Mouse (Mus musculus): ENCODE data around the gene Sntn. TPM values are rescaled to one million over a fixed set of nuclear protein-coding genes. Genes with fewer than 3 reads are reported as not detected.

The Sntn gene
- polyA plus RNA-seq (2015; fragmentation: Nextera tagmentation; extraction: Ambion mirVana), result not detected in 2 replicates

DNA sequence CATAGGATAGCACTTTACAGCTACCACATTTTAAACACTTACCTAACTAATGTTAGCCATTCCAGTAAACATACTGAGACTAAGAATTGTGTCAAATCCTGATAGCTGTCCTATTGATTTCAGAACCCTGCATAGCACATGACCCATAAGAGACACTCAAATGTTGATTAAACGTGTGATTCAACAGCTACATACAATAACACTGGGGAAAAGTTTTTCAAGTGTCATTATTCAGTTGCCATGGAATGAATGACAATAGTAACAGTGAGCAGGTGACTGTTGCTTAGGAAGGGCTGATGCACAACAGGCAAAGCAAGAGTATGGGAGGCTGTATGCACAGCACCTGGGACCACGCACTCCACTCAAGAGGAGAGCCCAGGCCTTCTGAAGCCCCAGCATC is at the start of gene Sntn:
Sntn (plus strand) TSS at position 301 of the 400 bp plus-strand sequence.
- Histone ChIP-seq H3K36me3 (ENCODE audit: control insufficient read depth, insufficient read depth, low read length) (no peaks in the 10 kb centered on the region), H3K4me2 (ENCODE audit: low read depth, low read length) (no peak within 1 kb of the TSS), H3K9me3 (replicated peaks; ENCODE audit: control insufficient read depth, low read length) (no peaks in the 10 kb centered on the region), H3K27ac (ENCODE audit: low read length) (no peak within 1 kb of the TSS), H3K4me3 (replicated peaks; ENCODE audit: low read length) (no peak within 1 kb of the TSS), H3K27me3 (ENCODE audit: control insufficient read depth, insufficient read depth, low read length) (no peaks in the 10 kb centered on the region), H3K9ac (ENCODE audit: low read length) (no peak within 1 kb of the TSS), H3K4me1 (ENCODE audit: control insufficient read depth, insufficient read depth, low read length) (no peaks in the 10 kb centered on the region)
- 52% methylated on average over 2 of the region's 2 CpGs for WGBS
- ATAC-seq (ENCODE audit: insufficient read depth, low FRiP score), result no peak

DNA sequence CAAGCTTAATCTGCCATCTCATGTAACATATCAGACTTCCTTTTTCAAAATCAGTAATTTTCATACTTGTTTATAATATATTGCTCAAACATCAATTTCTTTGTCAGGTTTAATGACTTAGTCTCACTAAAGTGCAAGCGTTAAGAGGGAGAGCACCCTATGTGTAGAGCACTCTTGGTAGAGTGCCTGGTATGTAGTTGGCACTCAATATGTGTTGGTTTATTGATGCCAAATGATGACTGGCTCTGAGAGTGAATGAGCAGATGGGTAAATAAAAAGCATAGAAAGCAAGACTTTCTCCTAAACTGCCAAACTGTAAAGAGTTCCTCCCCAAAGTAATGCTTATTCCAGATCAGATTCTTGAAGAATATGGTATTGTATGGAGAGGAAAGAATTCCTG is 20.8 kb upstream of the Sntn start:
- H3K36me3 ChIP-seq (ENCODE audit: control insufficient read depth, insufficient read depth, low read length), result no peaks in the 10 kb centered on the region
- 84% methylated on average over 1 of the region's 1 CpGs for WGBS

DNA sequence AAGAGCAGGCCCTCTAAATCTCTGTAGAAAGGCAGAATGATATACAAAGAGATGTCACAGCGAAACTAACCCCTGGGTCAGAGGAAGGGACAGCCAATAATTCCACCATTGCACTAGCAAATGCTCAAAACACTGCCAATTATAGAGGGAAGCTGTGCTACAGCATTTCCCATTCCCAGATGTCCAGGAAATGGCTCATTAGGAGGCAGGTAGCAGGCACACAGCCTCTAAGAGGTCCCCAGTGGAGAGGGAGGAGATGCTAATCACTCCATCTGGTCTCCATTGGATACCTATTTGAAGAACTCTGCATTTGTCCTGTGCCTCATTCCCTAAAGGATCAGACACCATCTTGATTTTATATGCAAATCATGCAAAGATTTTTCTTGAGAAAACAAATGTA is 19.6 kb upstream of the Sntn start:
- ATAC-seq (ENCODE audit: insufficient read depth, low FRiP score), result no peak

More for the DNA sequence above, 20.8 kb upstream of the Sntn start:
- no peak for ATAC-seq (ENCODE audit: insufficient read depth, low FRiP score)
- Histone ChIP-seq H3K9ac (ENCODE audit: low read length) (no peak overlapping the region), H3K27ac (ENCODE audit: low read length) (no peak overlapping the region), H3K4me1 (ENCODE audit: control insufficient read depth, insufficient read depth, low read length) (no peaks in the 10 kb centered on the region), H3K4me3 (replicated peaks; ENCODE audit: low read length) (no peak overlapping the region), H3K4me2 (ENCODE audit: low read depth, low read length) (no peak overlapping the region), H3K9me3 (replicated peaks; ENCODE audit: control insufficient read depth, low read length) (no peaks in the 10 kb centered on the region), H3K27me3 (ENCODE audit: control insufficient read depth, insufficient read depth, low read length) (no peaks in the 10 kb centered on the region)

DNA sequence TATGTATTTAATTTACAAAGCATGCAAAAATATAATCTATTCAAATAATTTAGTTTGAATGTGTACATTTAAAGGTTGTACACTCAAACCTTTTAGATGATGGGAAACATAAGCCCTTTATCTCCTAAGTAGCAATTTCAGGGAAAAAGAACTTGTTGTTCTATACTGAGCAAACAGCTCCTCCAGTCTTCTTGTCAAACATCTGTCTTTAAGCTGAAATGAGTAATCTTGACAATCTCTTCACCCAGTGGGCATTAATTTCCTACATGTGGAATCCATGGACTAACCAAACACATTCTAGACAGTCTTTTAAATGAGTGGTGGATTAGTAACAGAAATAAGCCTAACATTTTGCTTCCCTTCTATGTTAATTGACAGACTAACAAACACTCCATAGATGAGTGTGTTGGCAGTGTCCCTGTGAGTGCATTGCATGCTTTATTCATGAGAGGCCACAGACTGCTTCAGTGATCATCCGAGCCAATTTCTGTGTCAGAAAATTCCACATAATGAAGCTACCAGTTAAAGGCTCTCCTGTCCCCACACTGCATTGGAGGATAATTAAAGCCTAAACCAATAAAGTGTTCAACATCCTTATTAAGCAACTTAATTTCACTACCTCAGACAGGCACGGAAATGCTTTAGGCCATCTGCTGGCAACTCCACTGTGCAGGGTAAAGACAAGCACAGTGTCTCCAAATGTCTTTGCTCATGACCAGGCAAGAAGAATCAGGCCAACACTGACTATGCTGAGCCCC is 19.0 kb upstream of the Sntn start:
- no peaks in the 10 kb centered on the region for H3K9me3 ChIP-seq (replicated peaks; ENCODE audit: control insufficient read depth, low read length)
- no peaks in the 10 kb centered on the region for H3K4me1 ChIP-seq (ENCODE audit: control insufficient read depth, insufficient read depth, low read length)
- no peak overlapping the region for H3K4me2 ChIP-seq (ENCODE audit: low read depth, low read length)
- H3K27me3 ChIP-seq (ENCODE audit: control insufficient read depth, insufficient read depth, low read length), result no peaks in the 10 kb centered on the region
- no peak overlapping the region for H3K9ac ChIP-seq (ENCODE audit: low read length)
- ATAC-seq (ENCODE audit: insufficient read depth, low FRiP score), result no peak
- no peaks in the 10 kb centered on the region for H3K36me3 ChIP-seq (ENCODE audit: control insufficient read depth, insufficient read depth, low read length)
- H3K27ac ChIP-seq (ENCODE audit: low read length), result no peak overlapping the region
- H3K4me3 ChIP-seq (replicated peaks; ENCODE audit: low read length), result no peak overlapping the region
- WGBS, result 74% methylated on average over 2 of the region's 2 CpGs

More for the DNA sequence above, 19.6 kb upstream of the Sntn start:
- no peaks in the 10 kb centered on the region for H3K4me1 ChIP-seq (ENCODE audit: control insufficient read depth, insufficient read depth, low read length)
- H3K27me3 ChIP-seq (ENCODE audit: control insufficient read depth, insufficient read depth, low read length), result no peaks in the 10 kb centered on the region
- no peak overlapping the region for H3K9ac ChIP-seq (ENCODE audit: low read length)
- H3K9me3 ChIP-seq (replicated peaks; ENCODE audit: control insufficient read depth, low read length), result no peaks in the 10 kb centered on the region
- no peak overlapping the region for H3K27ac ChIP-seq (ENCODE audit: low read length)
- 69% methylated on average over 1 of the region's 1 CpGs for WGBS
- H3K4me3 ChIP-seq (replicated peaks; ENCODE audit: low read length), result no peak overlapping the region
- no peak overlapping the region for H3K4me2 ChIP-seq (ENCODE audit: low read depth, low read length)
- H3K36me3 ChIP-seq (ENCODE audit: control insufficient read depth, insufficient read depth, low read length), result no peaks in the 10 kb centered on the region

DNA sequence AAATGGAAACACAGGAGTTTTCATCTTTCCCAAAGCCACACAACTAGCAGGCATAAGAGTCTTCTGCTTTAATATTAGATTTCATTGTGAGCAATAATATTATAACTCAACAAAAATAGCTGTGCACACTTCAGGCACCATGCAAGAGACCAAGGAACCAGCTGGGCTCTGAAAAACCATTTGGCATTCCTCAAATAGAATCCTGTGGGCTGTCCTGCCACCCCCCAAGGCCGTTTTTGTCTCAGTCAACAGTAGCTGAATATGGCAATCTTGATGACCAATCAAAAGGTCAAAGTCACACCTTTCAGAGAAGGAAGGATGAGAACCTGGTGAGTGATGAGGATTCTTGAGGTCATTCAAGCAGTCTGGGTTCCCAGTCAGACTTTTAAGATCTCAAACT is 16.0 kb downstream of the Sntn start:
- Histone ChIP-seq H3K27me3 (ENCODE audit: control insufficient read depth, insufficient read depth, low read length) (no peaks in the 10 kb centered on the region), H3K9me3 (replicated peaks; ENCODE audit: control insufficient read depth, low read length) (no peaks in the 10 kb centered on the region), H3K4me2 (ENCODE audit: low read depth, low read length) (no peak overlapping the region), H3K4me1 (ENCODE audit: control insufficient read depth, insufficient read depth, low read length) (no peaks in the 10 kb centered on the region), H3K4me3 (replicated peaks; ENCODE audit: low read length) (no peak overlapping the region), H3K27ac (ENCODE audit: low read length) (no peak overlapping the region), H3K9ac (ENCODE audit: low read length) (no peak overlapping the region), H3K36me3 (ENCODE audit: control insufficient read depth, insufficient read depth, low read length) (no peaks in the 10 kb centered on the region)
- WGBS, result 42% methylated on average over 1 of the region's 1 CpGs
- ATAC-seq (ENCODE audit: insufficient read depth, low FRiP score), result no peak

DNA sequence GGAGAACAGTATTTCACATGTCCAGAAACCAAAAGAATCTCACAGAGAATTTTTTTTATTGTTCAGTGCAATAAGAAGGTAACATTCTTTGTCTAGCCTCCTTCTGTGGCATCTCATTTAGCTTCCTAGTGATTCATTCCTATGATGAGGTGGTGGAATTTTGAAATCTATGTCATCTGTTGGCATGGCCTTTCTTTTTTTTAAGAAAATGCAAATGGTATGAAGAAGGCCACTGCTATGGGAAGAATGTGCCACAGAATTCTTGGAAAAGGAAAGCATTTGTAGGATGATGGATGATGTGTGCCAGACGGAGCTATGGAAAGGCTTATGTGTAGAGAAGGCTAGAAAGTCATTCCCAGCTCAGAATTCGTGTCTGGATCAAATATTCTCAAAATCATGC is 19.8 kb downstream of the Sntn start:
- ATAC-seq (ENCODE audit: insufficient read depth, low FRiP score), result no peak
- H3K4me3 ChIP-seq (replicated peaks; ENCODE audit: low read length), result no peak overlapping the region
- no peaks in the 10 kb centered on the region for H3K4me1 ChIP-seq (ENCODE audit: control insufficient read depth, insufficient read depth, low read length)
- H3K27ac ChIP-seq (ENCODE audit: low read length), result no peak overlapping the region
- H3K27me3 ChIP-seq (ENCODE audit: control insufficient read depth, insufficient read depth, low read length), result no peaks in the 10 kb centered on the region
- no peaks in the 10 kb centered on the region for H3K36me3 ChIP-seq (ENCODE audit: control insufficient read depth, insufficient read depth, low read length)
- 57% methylated on average over 2 of the region's 2 CpGs for WGBS
- no peak overlapping the region for H3K9ac ChIP-seq (ENCODE audit: low read length)
- H3K9me3 ChIP-seq (replicated peaks; ENCODE audit: control insufficient read depth, low read length), result no peaks in the 10 kb centered on the region
- H3K4me2 ChIP-seq (ENCODE audit: low read depth, low read length), result no peak overlapping the region

DNA sequence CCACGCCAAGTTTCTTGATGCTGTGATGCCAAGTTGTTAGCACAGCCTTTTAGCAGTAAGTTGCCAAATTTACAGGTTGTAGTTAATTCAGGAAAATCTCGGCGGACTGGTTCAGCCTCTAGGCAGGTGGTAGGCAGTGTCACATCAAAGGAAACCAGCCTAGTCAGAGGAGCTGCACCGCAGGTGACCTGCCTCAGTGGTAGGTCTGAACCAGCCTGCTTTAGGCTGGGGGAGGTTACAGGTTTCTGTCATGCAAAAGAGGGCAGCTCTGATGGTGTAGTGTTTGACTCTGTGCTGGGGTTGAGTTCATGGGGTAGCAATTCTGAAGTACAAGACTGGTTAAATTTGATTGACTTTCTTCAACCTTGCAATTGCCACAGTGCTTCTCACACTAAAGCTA is 61.6 kb downstream of the Sntn start:
- H3K9me3 ChIP-seq (replicated peaks; ENCODE audit: control insufficient read depth, low read length), result no peaks in the 10 kb centered on the region
- ATAC-seq (ENCODE audit: insufficient read depth, low FRiP score), result no peak
- no peak overlapping the region for H3K27ac ChIP-seq (ENCODE audit: low read length)

More for the DNA sequence above, 61.6 kb downstream of the Sntn start:
- Histone ChIP-seq H3K9ac (ENCODE audit: low read length) (no peak overlapping the region), H3K4me1 (ENCODE audit: control insufficient read depth, insufficient read depth, low read length) (no peaks in the 10 kb centered on the region), H3K4me3 (replicated peaks; ENCODE audit: low read length) (no peak overlapping the region), H3K27me3 (ENCODE audit: control insufficient read depth, insufficient read depth, low read length) (no peaks in the 10 kb centered on the region), H3K36me3 (ENCODE audit: control insufficient read depth, insufficient read depth, low read length) (no peaks in the 10 kb centered on the region), H3K4me2 (ENCODE audit: low read depth, low read length) (no peak overlapping the region)
- WGBS, result 42% methylated on average over 4 of the region's 4 CpGs

Other genes with a start within 250 kb of the Sntn start
- gene Gm281, start 243.6 kb downstream of the Sntn start, polyA plus RNA-seq (2015; fragmentation: Nextera tagmentation; extraction: Ambion mirVana), result not detected in 2 replicates

Measured in stomach, embryonic 16.5 days (tissue).